Mouse (Mus musculus) CH12F3 (cell line): ENCODE measurements around the gene Trim8.

ENCODE experiments used
- in situ Hi-C: fragments of 300-500 bp; cut with MboI; formaldehyde crosslinking; loops from 2 replicates; pipeline ENCODE4 v1.14.3; 2020; ENCODE audit warnings: low sequenced_read_pairs

The Trim8 gene

DNA sequence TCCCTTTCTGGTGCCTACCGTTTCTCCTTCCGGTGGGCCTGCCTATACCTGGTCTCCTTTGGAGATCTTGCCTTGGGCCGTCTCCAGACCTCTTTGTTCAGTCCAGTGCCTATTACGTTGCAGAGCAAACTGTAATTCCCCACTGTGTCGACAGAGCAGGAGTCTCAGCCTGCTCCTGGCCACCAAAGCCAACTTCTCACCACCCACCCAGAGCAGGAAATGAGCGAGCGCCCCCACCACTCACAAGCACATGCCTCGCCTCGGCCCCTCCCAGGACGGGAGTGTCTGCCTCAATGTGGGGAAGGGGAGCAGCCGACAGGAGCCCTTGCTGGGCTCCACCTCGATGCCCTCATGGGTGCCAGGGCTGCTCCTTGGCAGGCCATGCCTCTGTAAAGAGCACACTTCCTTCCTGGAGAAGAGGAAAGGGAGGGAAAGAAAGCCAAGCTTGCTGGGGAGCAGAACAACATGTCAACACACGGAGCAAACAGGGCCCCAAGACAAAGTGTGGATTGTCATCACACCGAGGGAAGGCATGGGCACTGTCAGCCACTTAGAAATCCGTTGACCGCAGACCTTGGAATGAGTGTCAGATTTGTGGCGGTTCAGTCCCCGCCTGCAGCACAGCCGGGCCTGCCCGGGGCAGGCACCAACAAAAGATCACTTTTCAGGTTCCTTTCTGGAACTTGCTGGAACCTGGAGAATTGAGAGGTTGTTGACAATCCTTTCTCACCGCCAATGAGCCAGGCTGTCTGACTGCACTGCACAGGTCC is 22.0 kb upstream of the Trim8 start:
- in situ Hi-C loops = no loop called here

- in situ Hi-C loops = no loop called here
These were observed 20.7 kb upstream of the Trim8 start for GRCm38 (mm10) chr19:46480624-46481345.

- in situ Hi-C loops = no loop called here
These were observed 20.1 kb upstream of the Trim8 start for GRCm38 (mm10) chr19:46481352-46481751.

- in situ Hi-C loops = no loop called here
These were observed 19.7 kb upstream of the Trim8 start for GRCm38 (mm10) chr19:46481756-46482155.

DNA sequence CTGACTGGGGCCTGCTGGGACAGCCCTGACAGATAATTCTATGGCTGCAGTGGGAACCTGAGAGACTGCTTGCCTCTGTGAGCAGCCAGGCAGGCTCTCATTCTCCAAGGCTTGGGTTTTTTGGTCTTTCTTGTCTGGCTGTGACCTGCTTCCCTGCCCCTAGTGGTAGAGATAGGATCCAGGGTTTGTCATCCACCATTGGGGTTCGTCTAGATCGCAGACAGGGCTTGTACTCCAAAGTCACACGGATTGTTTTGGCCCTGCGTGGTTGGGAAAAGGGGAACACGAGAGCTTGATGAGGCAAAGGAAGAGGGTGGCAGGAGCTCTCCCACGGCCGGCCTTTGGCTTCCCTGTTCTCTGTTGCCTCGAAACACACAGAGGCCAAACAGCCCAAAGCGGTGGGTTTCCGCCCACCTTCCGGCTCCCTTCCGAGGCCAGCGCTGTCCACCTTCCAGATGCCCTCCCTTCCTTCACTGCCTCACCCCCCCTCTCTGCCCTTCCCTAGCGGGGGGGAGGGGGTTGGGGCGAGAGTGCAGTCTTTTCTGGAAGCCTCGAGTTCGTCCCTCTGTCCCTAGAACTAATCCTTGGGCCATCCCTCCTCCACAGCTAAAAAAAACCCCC is 18.5 kb upstream of the Trim8 start:
- in situ Hi-C loops = no loop called here

DNA sequence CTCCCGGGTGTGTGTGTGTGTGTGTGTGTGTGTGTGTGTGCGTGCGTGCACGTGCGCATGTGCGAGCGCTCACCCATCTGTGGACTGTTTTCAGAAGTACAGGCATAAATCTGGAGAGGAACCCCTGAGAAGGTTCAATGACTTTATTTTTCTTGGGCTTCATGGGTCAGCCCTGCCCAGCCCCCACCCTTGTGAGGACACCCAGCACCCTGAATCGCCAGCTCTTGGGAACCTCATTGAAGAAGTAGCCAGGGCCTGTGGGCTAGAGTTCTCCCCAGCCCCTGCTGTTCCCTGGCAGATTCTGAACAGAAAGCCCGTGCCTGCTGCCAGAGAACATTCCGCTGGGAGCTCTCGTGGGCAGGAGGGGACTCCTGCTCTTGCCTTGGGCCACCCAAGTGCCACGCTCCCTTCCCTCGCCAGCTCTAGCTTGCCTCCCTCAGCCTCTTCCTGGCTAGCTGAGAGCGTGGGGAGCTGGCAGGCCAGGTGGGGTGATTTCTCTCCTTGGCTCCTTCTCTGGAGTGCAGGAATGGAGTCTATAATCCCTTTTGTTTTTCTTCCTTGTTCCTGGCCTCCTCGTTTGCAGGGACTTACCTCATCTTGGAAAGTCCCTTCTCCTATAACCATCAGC is 17.7 kb upstream of the Trim8 start:
- in situ Hi-C loops = no loop called here

DNA sequence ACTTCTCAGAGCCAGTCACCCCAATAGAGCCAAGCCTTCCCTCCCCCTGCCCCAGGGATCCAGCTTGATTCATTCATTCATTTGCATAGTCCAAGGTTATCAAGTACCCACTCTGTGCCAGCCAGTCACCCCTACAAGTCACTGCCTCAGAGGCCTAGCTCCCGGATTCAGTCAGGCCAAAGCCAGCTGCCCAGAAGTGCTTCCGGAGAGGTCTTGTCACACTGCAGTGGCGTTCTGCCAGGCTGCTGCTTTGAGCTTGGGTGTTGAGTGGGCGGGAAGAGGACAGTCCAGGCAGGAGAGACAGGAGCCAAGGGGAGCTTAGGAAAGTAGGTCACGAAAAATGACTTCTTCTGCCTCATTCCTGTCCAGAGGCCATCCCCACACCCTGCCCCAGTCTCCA is 17.0 kb upstream of the Trim8 start:
- in situ Hi-C loops = no loop called here

- in situ Hi-C loops = no loop called here
These were observed 15.7 kb upstream of the Trim8 start for GRCm38 (mm10) chr19:46485847-46486246.

DNA sequence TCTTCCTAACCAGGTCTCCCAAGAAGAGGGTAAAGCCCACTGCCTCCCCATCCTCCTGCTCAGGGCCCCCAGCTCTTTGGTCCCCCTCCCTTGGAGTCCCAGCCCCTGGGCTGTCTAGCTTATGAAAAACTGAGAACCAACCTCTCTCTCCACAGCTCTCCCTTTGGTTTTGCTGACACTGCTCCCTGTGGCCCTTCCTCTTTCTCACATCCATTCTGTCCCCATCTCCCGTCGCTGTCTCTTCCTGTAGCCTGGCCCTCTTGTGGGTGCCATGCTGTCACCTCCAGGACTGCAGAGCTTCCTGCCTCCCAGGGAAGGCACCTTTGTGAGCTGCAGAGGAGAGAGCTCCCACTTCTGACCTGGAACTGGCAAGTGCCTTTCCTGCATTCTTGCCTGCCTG is 14.8 kb upstream of the Trim8 start:
- in situ Hi-C loops = no loop called here

DNA sequence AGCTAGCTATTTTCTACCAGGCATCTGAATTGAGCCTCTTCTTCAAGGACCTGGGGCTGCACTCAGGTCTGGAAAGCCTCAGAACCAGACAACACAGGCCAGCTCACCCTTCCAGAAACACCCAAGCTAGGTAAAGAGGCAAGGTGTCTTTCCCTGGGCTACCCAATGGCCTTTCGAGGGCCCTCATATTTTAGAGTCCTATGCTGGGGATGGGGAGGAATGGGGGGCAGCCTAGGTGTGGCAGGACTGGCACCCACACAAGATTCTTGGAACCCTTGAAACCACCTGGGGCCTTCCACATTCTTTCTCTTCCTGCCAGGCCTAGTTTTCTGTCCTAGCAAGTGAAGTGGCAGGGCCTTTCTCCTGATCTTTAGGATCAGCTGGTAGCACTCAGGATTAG is 12.1 kb upstream of the Trim8 start:
- in situ Hi-C loops = no loop called here

- in situ Hi-C loops = no loop called here
These were observed 10.9 kb upstream of the Trim8 start for GRCm38 (mm10) chr19:46490634-46491033.

DNA sequence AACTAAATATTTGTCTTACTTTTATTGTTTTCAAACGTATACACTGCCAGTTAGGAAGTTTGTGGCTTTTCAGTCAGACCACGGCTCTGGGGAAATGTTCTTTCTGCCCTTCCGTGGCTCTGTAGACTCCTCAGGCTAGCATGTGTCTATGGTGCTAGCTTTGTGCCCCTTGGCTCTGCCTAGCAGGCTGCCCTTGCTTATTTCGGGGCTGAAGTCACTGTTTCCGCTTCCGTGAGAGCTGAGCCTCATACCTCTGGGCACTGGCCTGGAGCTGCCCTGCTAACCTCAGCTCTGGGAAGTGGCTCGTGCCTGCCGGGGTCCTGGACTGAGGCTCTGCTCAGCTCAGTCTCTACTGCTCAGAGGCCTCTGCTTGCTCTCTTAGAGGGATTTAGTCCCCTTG is 6.4 kb upstream of the Trim8 start:
- in situ Hi-C loops = no loop called here

- in situ Hi-C loops = no loop called here
These were observed 4.3 kb upstream of the Trim8 start for GRCm38 (mm10) chr19:46497230-46497629.

GRCm38 (mm10) chr19:46499539-46499835 is 2.0 kb upstream of the Trim8 start:
- in situ Hi-C loops = no loop called here

- in situ Hi-C loops = no loop called here
These were observed 1.5 kb upstream of the Trim8 start for GRCm38 (mm10) chr19:46499836-46500580.

GRCm38 (mm10) chr19:46500581-46501341 is 741 bp upstream of the Trim8 start:
- in situ Hi-C loops = no loop called here

- in situ Hi-C loops = no loop called here
These were observed 560 bp downstream of the Trim8 start for GRCm38 (mm10) chr19:46502069-46502455.

GRCm38 (mm10) chr19:46502471-46503166 is 1.1 kb downstream of the Trim8 start:
- in situ Hi-C loops = no loop called here

DNA sequence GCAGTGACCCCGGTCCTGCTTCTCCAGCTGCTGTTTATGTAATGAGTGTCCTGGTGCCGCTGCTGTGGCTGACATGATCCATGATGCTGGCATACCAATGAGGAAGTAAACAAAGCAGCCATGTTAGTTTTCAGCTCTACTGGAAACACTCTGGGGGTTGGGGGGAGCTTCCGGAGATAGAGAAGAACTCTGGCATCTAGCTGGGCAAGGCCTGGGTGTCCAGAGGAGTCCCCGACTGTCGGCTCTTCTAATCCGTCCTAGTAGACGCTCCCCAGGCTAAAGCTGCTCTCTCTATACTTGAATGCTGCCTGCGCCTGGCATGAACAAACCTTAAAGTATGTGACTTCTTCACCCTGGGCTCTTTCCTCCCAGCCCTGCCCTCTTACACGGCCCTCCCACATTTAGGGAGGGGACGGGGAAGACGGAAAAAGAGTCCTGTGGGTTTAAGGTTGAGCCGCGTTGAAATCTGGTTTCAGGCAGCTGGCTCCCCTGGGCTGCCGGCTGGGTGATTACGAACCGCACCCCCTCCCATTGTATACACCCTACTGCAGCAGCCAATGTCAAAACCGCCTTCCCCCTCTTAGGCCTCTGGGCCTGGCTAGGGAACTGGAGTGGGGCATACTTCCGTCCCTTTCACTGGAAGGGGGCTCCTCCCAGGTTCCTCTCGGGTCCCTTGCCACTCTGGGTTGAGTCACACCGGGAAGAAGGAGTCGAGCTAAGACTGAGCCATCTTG is 2.0 kb downstream of the Trim8 start:
- in situ Hi-C loops = no loop called here
